Mouse (Mus musculus): ENCODE results near the gene Resp18.
"Not testable (repeated sequence)": the region's sequence is repeated elsewhere in the genome, so short reads cannot be mapped to it uniquely, and the experiment has no call there.

The Resp18 gene

GRCm38 (mm10) chr1:75236117-75237050 lies 41.8 kb downstream of the Resp18 start, which contains the start of gene Dnajb2:
Gene Dnajb2, plus strand, starts transcription at chr1:75236406.
- peak; percentile 56 for DNase-seq (ENCODE audit: low read depth, low spot score)

GRCm38 (mm10) chr1:75234606-75235005 lies 43.6 kb downstream of the Resp18 start:
- DNase-seq (ENCODE audit: low read depth, low spot score): peak; percentile 22

GRCm38 (mm10) chr1:75232489-75232888 lies 45.7 kb downstream of the Resp18 start:
- not testable (repeated sequence) for DNase-seq (ENCODE audit: low read depth, low spot score)

DNA sequence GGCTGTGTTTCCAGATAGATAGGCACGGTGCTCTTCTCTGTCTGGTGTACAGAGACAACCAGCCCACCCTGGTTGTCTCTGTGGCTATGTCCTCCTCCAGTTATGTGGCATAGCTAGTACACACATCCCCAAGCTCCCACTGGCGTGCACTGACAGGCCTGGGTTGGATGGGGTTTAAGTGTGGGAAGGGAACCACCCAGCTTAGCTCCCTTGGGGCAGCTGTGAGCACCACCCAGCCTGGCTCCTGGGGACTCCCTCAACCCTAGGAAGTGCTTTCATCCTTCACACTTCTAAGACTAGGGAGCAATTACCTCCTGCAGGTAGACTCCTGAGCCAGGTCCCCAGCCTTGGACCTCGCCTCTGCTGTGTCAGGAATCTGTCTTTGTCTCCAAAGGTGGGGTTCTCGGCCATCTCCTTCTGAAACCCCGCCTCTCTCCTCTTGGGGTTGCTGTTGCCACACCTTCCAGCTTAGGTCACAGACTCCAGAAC lies 46.5 kb downstream of the Resp18 start, which contains the start of gene A630095N17Rik:
Gene A630095N17Rik, minus strand, starts transcription at position 439 of the 489 bp plus-strand sequence.
- DNase-seq (ENCODE audit: low read depth, low spot score): no peak

DNA sequence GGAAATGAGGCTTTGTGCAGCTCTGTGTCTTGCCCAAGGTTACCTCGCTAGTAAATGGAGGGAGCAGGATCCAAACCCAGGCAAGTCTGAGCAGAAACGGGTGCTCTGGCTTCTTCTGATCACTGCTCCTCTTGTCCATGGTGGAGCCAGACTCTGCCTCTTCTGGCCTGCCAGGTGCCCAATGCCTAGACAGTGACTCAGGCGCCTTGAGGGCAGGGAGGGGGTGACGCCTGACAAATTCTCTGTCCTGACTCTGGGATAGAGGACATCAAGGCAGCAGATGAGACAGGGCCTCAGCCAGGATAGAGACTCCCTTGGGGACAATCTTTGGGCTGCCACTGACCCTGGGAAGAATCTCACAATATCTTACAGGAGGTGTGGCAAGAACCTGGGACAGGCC lies 47.0 kb downstream of the Resp18 start:
- DNase-seq (ENCODE audit: low read depth, low spot score): no peak

DNA sequence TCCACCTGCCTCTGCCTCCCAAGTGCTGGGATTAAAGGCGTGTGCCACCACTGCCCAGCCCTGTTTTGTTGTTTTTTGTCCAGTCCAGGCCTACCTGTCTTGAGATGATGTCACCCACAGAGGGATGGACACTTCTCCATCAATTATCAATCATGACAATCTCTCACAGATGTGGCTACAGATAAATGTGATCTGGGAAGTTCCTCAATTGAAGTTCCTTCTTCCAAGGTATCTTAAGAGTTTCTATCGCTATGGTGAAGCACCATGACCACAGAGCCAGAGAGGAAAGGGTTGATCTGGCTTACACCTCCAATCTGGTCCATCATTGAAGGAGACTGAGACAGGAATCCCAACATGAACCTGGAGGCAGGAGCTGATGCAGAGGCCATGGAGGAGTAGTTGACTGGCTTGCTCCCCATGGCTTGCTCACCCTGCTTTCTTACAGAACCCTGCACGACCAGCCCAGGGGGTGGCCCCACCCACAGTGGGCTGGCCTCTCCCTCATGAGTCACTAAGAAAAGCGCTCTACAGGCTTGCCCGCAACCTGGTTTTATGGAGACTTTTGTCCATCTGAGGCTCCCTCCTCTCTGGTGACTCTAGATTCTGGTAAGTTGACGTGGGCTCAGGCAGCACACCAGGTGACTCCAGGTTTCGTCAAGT lies 47.8 kb downstream of the Resp18 start:
- no peak for DNase-seq (ENCODE audit: low read depth, low spot score)

- DNase-seq (ENCODE audit: low read depth, low spot score): no peak
Measured at GRCm38 (mm10) chr1:75229158-75229557, 49.1 kb downstream of the Resp18 start.

- no peak for DNase-seq (ENCODE audit: low read depth, low spot score)
Measured at GRCm38 (mm10) chr1:75227653-75228052, 50.6 kb downstream of the Resp18 start.

- no peak for DNase-seq (ENCODE audit: low read depth, low spot score)
Measured at GRCm38 (mm10) chr1:75226138-75226537, 52.1 kb downstream of the Resp18 start.

DNA sequence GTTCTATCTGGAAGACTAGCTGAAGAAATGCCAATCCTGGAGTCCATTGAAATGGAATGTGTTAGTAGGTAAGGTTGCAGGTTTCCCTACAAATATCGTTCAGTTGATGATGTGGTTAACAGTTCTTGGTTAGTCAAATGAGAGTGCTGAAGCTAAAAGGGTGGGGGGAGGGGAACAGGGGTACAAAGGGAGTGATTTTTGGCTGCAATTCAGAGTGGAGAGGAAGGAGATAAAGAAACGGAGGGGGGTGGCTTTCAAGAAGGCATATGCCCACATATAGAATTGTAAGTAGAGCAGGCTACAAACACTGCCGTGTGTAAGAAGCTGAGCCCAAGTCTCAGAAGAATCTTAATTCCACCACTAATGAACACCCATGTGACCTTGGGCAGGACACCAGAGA lies 52.7 kb downstream of the Resp18 start:
- DNase-seq (ENCODE audit: low read depth, low spot score): no peak

- no peak for DNase-seq (ENCODE audit: low read depth, low spot score)
Measured at GRCm38 (mm10) chr1:75223532-75223931, 54.7 kb downstream of the Resp18 start.

DNA sequence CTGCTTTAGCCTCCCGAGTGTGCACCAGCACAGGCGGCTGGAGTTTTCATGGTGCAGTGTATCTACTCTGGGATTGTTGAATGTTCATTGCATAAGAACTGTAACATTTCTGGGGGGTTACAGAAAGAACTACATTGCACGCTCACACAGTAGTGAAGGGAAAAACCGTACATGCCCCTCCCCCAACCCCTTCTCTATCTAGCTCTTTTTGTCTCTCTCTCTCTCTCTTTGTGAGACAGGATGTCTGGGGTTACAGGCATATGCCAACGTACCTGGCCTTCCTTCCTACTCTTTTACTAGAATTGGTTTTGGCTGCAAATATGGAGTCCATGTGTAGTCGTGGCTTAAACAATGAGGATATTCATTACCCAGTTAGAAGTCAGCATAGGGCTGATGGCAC lies 55.3 kb downstream of the Resp18 start:
- no peak for DNase-seq (ENCODE audit: low read depth, low spot score)
